Mouse (Mus musculus) thymus, postnatal 14 days (tissue): Measurements from ENCODE around the gene Chd1l.

Experiments
- DNase-seq: peaks from one replicate; pipeline ENCODE4 v3.0.0; 2021

The Chd1l gene

GRCm38 (mm10) chr3:97609845-97610410 lies at the start of gene Chd1l:
Gene Chd1l, minus strand, starts transcription at chr3:97610203.
- peak; percentile 95 for DNase-seq

- no peak for DNase-seq
Measured at GRCm38 (mm10) chr3:97659746-97660145, 49.7 kb upstream of the Chd1l start.

GRCm38 (mm10) chr3:97658426-97659193 lies 48.6 kb upstream of the Chd1l start:
- DNase-seq: no peak

- peak; percentile 99 for DNase-seq
Measured at GRCm38 (mm10) chr3:97657655-97658411, 47.8 kb upstream of the Chd1l start, which contains the start of gene Prkab2. Gene Prkab2, plus strand, starts transcription at chr3:97658193.

GRCm38 (mm10) chr3:97654901-97655300 lies 44.9 kb upstream of the Chd1l start:
- DNase-seq: peak; percentile 62

- no peak for DNase-seq
Measured at GRCm38 (mm10) chr3:97653781-97654180, 43.8 kb upstream of the Chd1l start.

- no peak for DNase-seq
Measured at GRCm38 (mm10) chr3:97651604-97652003, 41.6 kb upstream of the Chd1l start.

- no peak for DNase-seq
Measured at GRCm38 (mm10) chr3:97649469-97649868, 39.5 kb upstream of the Chd1l start.

- no peak for DNase-seq
Measured at GRCm38 (mm10) chr3:97649022-97649421, 39.0 kb upstream of the Chd1l start.

GRCm38 (mm10) chr3:97648518-97648917 lies 38.5 kb upstream of the Chd1l start:
- no peak for DNase-seq

GRCm38 (mm10) chr3:97642001-97642400 lies 32.0 kb upstream of the Chd1l start:
- DNase-seq: no peak

GRCm38 (mm10) chr3:97641396-97641795 lies 31.4 kb upstream of the Chd1l start:
- DNase-seq: no peak

- no peak for DNase-seq
Measured at GRCm38 (mm10) chr3:97634288-97634761, 24.3 kb upstream of the Chd1l start.

- DNase-seq: no peak
Measured at GRCm38 (mm10) chr3:97633456-97633855, 23.5 kb upstream of the Chd1l start.

- DNase-seq: no peak
Measured at GRCm38 (mm10) chr3:97631258-97631860, 21.4 kb upstream of the Chd1l start.

GRCm38 (mm10) chr3:97630746-97631145 lies 20.7 kb upstream of the Chd1l start:
- DNase-seq: no peak

- DNase-seq: no peak
Measured at GRCm38 (mm10) chr3:97629941-97630340, 19.9 kb upstream of the Chd1l start.

- peak; percentile 84 for DNase-seq
Measured at GRCm38 (mm10) chr3:97628391-97629001, 18.5 kb upstream of the Chd1l start, which contains the start of gene Fmo5. Gene Fmo5, plus strand, starts transcription at chr3:97628804.

- no peak for DNase-seq
Measured at GRCm38 (mm10) chr3:97627893-97628292, 17.9 kb upstream of the Chd1l start.

- DNase-seq: no peak
Measured at GRCm38 (mm10) chr3:97624611-97625010, 14.6 kb upstream of the Chd1l start.

GRCm38 (mm10) chr3:97620657-97621056 lies 10.7 kb upstream of the Chd1l start:
- DNase-seq: no peak

GRCm38 (mm10) chr3:97617899-97618298 lies 7.9 kb upstream of the Chd1l start:
- no peak for DNase-seq
